Mouse (Mus musculus): ENCODE measurements around the gene Tlx2.

DNA sequence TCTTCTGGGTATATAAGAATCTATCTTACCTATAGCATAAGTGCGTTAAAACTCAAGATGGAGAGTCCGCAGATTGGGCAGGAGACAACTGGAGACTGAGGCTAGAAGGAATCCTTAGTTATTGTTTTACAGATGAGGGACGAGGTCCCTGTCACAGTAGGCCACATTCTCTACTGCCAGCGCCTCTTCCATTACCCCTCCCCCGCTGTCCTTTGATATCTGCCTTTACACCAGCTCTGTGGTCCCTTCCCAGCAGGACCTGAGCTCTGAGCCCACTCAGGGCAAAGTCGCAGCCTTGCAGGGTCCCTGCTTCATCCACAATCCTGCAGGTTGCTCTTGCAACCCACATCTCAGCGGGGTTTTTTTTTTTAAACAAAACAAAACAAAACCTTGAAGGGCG is 1.9 kb downstream of the Tlx2 start:
- TF ChIP-seq CTCF (IDR thresholded peaks at IDR 0.05; ENCODE audit: insufficient read depth, low read depth, low read length) (no peak), POLR2A (IDR thresholded peaks at IDR 0.05; ENCODE audit: insufficient read depth, low read depth, low read length) (no peak)
